Mouse (Mus musculus) cortical plate, adult 2 months (tissue): ENCODE data around the gene Spry2.

Source experiments
- CTCF ChIP-seq: fragments of 200-500 bp; IDR thresholded peaks from 2 replicates; pipeline ENCODE4 v1.5.1; 2011; ENCODE audit warnings: mild to moderate bottlenecking, control low read depth, low read length; ENCODE audit not compliant: insufficient read depth; ENCODE audit errors: extremely low read depth
- POLR2A ChIP-seq: fragments of 200-500 bp; IDR thresholded peaks from 2 replicates; pipeline ENCODE4 v1.6.1; 2011; ENCODE audit warnings: mild to moderate bottlenecking, low read length, control low read depth; ENCODE audit not compliant: insufficient read depth; ENCODE audit errors: extremely low read depth

- TF ChIP-seq POLR2A (no peak), CTCF (no peak)
These were observed 1.4 kb downstream of the Spry2 start for GRCm38 (mm10) chr14:105894971-105895873.
